Mouse (Mus musculus): Measurements from ENCODE around the gene Toe1. TPM values are rescaled to one million over a fixed set of nuclear protein-coding genes. Genes with fewer than 3 reads are reported as not detected.

Gene Toe1
- 13.1 TPM for polyA plus RNA-seq (2014; fragmentation: Illumina TruSeq; extraction: RNeasy Lipid Tissue Mini Kit (QIAGEN cat#74804); ENCODE audit: insufficient read depth, low read depth, low replicate concordance)

GRCm38 (mm10) chr4:116807197-116808129, at the start of gene Toe1, which contains the start of gene Mutyh:
Gene Toe1 (minus strand): TSS chr4:116807640.
Gene Mutyh (plus strand): TSS chr4:116807723.

GRCm38 (mm10) chr4:116821694-116822016, 14.2 kb upstream of the Toe1 start, which contains the start of gene Hpdl:
Gene Hpdl (minus strand): TSS chr4:116821707.

Other genes starting within 250 kb of the Toe1 start
- gene Gpbp1l1, start 250.0 kb downstream of the Toe1 start, polyA plus RNA-seq (2014; fragmentation: Illumina TruSeq; extraction: RNeasy Lipid Tissue Mini Kit (QIAGEN cat#74804); ENCODE audit: insufficient read depth, low read depth, low replicate concordance) = 33.6 TPM
- gene Ccdc17, start 211.0 kb downstream of the Toe1 start, polyA plus RNA-seq (2014; fragmentation: Illumina TruSeq; extraction: RNeasy Lipid Tissue Mini Kit (QIAGEN cat#74804); ENCODE audit: insufficient read depth, low read depth, low replicate concordance) = 23.4 TPM
- gene Nasp, start 179.7 kb downstream of the Toe1 start, polyA plus RNA-seq (2014; fragmentation: Illumina TruSeq; extraction: RNeasy Lipid Tissue Mini Kit (QIAGEN cat#74804); ENCODE audit: insufficient read depth, low read depth, low replicate concordance) = 16.1 TPM
- gene Akr1a1, start 156.0 kb downstream of the Toe1 start, polyA plus RNA-seq (2014; fragmentation: Illumina TruSeq; extraction: RNeasy Lipid Tissue Mini Kit (QIAGEN cat#74804); ENCODE audit: insufficient read depth, low read depth, low replicate concordance) = 561 TPM
- gene Prdx1, start 122.1 kb downstream of the Toe1 start, polyA plus RNA-seq (2014; fragmentation: Illumina TruSeq; extraction: RNeasy Lipid Tissue Mini Kit (QIAGEN cat#74804); ENCODE audit: insufficient read depth, low read depth, low replicate concordance) = 628 TPM
- 5.5 TPM for gene Mmachc, start 99.2 kb downstream of the Toe1 start, polyA plus RNA-seq (2014; fragmentation: Illumina TruSeq; extraction: RNeasy Lipid Tissue Mini Kit (QIAGEN cat#74804); ENCODE audit: insufficient read depth, low read depth, low replicate concordance)
- 15.2 TPM for gene Ccdc163, start 99.1 kb downstream of the Toe1 start, polyA plus RNA-seq (2014; fragmentation: Illumina TruSeq; extraction: RNeasy Lipid Tissue Mini Kit (QIAGEN cat#74804); ENCODE audit: insufficient read depth, low read depth, low replicate concordance)
- 1.9 TPM for gene Tesk2, start 86.7 kb downstream of the Toe1 start, polyA plus RNA-seq (2014; fragmentation: Illumina TruSeq; extraction: RNeasy Lipid Tissue Mini Kit (QIAGEN cat#74804); ENCODE audit: insufficient read depth, low read depth, low replicate concordance)
- 2.1 TPM for gene Mutyh, start 83 bp upstream of the Toe1 start, polyA plus RNA-seq (2014; fragmentation: Illumina TruSeq; extraction: RNeasy Lipid Tissue Mini Kit (QIAGEN cat#74804); ENCODE audit: insufficient read depth, low read depth, low replicate concordance)
- gene Hpdl, start 14.1 kb upstream of the Toe1 start, polyA plus RNA-seq (2014; fragmentation: Illumina TruSeq; extraction: RNeasy Lipid Tissue Mini Kit (QIAGEN cat#74804); ENCODE audit: insufficient read depth, low read depth, low replicate concordance) = 0.30 TPM
- 0.73 TPM for gene Zswim5, start 69.7 kb upstream of the Toe1 start, polyA plus RNA-seq (2014; fragmentation: Illumina TruSeq; extraction: RNeasy Lipid Tissue Mini Kit (QIAGEN cat#74804); ENCODE audit: insufficient read depth, low read depth, low replicate concordance)
- gene Urod, start 186.8 kb upstream of the Toe1 start, polyA plus RNA-seq (2014; fragmentation: Illumina TruSeq; extraction: RNeasy Lipid Tissue Mini Kit (QIAGEN cat#74804); ENCODE audit: insufficient read depth, low read depth, low replicate concordance) = 56.2 TPM
- gene Hectd3, start 187.7 kb upstream of the Toe1 start, polyA plus RNA-seq (2014; fragmentation: Illumina TruSeq; extraction: RNeasy Lipid Tissue Mini Kit (QIAGEN cat#74804); ENCODE audit: insufficient read depth, low read depth, low replicate concordance) = 11.0 TPM
- gene Eif2b3, start 211.8 kb upstream of the Toe1 start, polyA plus RNA-seq (2014; fragmentation: Illumina TruSeq; extraction: RNeasy Lipid Tissue Mini Kit (QIAGEN cat#74804); ENCODE audit: insufficient read depth, low read depth, low replicate concordance) = 11.9 TPM